Mouse (Mus musculus): ENCODE measurements around the gene Dhx9. TPM values are rescaled to one million over a fixed set of nuclear protein-coding genes. Genes with fewer than 3 reads are reported as not detected.
A peak's percentile ranks its signal among the peaks of the same experiment; 100 is the strongest.

Dhx9 gene
- total and polyA plus RNA-seq, 2 experiments from 2014 or later = 32.0 to 109 TPM

DNA sequence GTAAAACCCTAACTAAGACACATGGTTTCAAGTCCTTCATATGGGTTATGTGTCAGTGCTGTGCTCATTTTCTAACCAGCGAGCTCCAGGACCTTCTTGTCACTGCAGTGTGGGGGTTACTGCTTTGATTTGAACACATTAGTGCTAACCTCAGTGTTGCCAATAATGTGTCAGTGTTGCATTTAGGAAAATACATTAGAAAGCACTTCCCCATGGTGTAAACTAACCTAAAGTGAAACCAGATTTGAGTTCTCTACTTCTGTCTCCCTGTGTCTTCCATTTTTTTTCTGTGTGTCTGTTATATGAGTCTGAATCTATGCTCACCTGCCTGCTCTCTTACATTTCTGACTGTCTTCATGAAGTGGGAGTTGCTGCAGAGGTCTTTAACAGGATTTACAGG, 44.4 kb downstream of the Dhx9 start:
- TF ChIP-seq CTCF (IDR thresholded peaks at IDR 0.05; ENCODE audit: low read depth) = no peak
- Histone ChIP-seq H3K4me2 (ENCODE audit: low read depth) (no peak overlapping the region), H3K27ac (ENCODE audit: low read depth, low read length) (no peak overlapping the region), H3K36me3 (ENCODE audit: insufficient read depth) (0 out of 2 replicates have a peak, but pooled peaks cover 3% of the 10 kb centered on the region), H3K4me3 (ENCODE audit: low read depth, low read length) (no peak overlapping the region), H3K9me3 (ENCODE audit: low read length) (no peaks in the 10 kb centered on the region), H3K9ac (no peak overlapping the region), H3K4me1 (ENCODE audit: insufficient read depth) (no peaks in the 10 kb centered on the region), H3K27me3 (ENCODE audit: insufficient read depth, low read length) (no peaks in the 10 kb centered on the region)
- no peak for DNase-seq
- ATAC-seq = no peak
- 80% methylated on average over 1 of the region's 1 CpGs for WGBS

DNA sequence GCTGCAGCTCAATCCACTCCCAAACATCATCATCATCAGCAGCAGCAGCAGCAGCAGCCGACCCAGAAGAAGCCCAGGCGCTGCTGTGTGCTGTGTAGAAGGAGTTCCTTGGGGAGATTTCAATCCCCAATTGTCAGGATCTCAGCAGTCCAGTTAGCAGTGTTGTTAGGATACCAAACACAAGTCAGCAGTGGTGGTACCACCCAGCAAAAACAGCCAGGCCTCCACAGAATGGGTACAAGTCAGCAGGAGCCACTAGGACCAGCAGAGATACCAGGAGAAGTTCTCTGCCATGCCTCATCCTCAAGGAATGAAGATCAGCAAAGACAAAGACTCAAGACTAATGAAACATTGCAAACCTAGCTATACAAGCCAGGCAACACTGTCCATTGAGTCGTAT, 45.8 kb downstream of the Dhx9 start:
- no peak for DNase-seq
- Histone ChIP-seq H3K4me3 (ENCODE audit: low read depth, low read length) (no peak overlapping the region), H3K27me3 (ENCODE audit: insufficient read depth, low read length) (no peaks in the 10 kb centered on the region), H3K36me3 (ENCODE audit: insufficient read depth) (0 out of 2 replicates have a peak, but pooled peaks cover 3% of the 10 kb centered on the region), H3K27ac (ENCODE audit: low read depth, low read length) (no peak overlapping the region), H3K9ac (no peak overlapping the region), H3K9me3 (ENCODE audit: low read length) (no peaks in the 10 kb centered on the region), H3K4me1 (ENCODE audit: insufficient read depth) (no peaks in the 10 kb centered on the region), H3K4me2 (ENCODE audit: low read depth) (no peak overlapping the region)
- ATAC-seq = no peak
- TF ChIP-seq CTCF (IDR thresholded peaks at IDR 0.05; ENCODE audit: low read depth) = no peak
- 89% methylated on average over 3 of the region's 3 CpGs for WGBS

DNA sequence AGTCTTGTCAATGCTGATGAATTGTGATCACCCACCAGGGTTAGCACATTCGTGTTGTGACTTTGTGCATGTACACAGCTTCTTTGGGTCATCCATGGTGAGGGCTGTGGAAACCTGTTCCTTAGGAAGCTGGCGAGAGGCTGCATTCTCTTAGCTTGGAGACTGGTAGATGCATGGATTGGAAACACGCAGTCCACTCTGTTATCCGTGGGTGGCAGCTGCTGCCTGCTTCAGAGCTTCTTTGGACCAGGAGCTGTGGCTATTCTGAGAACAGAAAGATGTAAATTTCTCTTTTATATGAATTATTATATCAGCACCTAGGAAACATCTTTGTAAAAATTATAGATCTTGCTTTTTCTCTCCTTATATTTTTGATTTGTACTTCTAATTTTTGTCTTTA, 46.7 kb downstream of the Dhx9 start:
- H3K27me3 ChIP-seq (ENCODE audit: insufficient read depth, low read length) = no peaks in the 10 kb centered on the region
- no peak for DNase-seq
- H3K4me2 ChIP-seq (ENCODE audit: low read depth) = no peak overlapping the region
- H3K9me3 ChIP-seq (ENCODE audit: low read length) = no peaks in the 10 kb centered on the region
- no peak for TF ChIP-seq CTCF (IDR thresholded peaks at IDR 0.05; ENCODE audit: low read depth)
- H3K4me1 ChIP-seq (ENCODE audit: insufficient read depth) = no peaks in the 10 kb centered on the region
- H3K36me3 ChIP-seq (ENCODE audit: insufficient read depth) = no peaks in the 10 kb centered on the region
- no peak overlapping the region for H3K27ac ChIP-seq (ENCODE audit: low read depth, low read length)
- no peak overlapping the region for H3K9ac ChIP-seq
- H3K4me3 ChIP-seq (ENCODE audit: low read depth, low read length) = no peak overlapping the region
- ATAC-seq = no peak
- 83% methylated on average over 4 of the region's 4 CpGs for WGBS

DNA sequence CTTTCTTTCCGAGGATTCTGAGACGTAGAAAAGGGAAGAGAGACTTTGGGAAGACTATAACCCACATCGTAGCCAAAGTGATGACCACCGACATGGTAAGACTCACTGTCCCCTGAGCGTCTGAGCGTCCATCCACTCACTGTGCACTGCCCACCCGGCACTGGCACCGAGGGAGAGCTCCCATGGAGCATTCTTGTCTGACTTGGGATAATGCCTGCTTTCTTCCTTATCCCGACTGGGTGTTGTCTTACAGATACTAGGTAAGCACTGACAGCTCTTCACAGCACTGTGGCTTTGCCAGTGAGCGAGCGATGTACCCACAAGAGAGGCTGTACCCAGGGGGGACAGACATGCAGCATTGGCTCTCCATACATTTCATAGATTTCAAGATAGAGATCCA, 49.9 kb downstream of the Dhx9 start:
- 91% methylated on average over 11 of the region's 11 CpGs for WGBS
- H3K36me3 ChIP-seq (ENCODE audit: insufficient read depth) = no peaks in the 10 kb centered on the region
- H3K27ac ChIP-seq (ENCODE audit: low read depth, low read length) = no peak overlapping the region
- TF ChIP-seq CTCF (IDR thresholded peaks at IDR 0.05; ENCODE audit: low read depth) = no peak
- H3K9ac ChIP-seq = no peak overlapping the region
- no peaks in the 10 kb centered on the region for H3K9me3 ChIP-seq (ENCODE audit: low read length)
- ATAC-seq = no peak
- no peaks in the 10 kb centered on the region for H3K4me1 ChIP-seq (ENCODE audit: insufficient read depth)
- no peaks in the 10 kb centered on the region for H3K27me3 ChIP-seq (ENCODE audit: insufficient read depth, low read length)
- no peak overlapping the region for H3K4me2 ChIP-seq (ENCODE audit: low read depth)
- DNase-seq = no peak
- no peak overlapping the region for H3K4me3 ChIP-seq (ENCODE audit: low read depth, low read length)

DNA sequence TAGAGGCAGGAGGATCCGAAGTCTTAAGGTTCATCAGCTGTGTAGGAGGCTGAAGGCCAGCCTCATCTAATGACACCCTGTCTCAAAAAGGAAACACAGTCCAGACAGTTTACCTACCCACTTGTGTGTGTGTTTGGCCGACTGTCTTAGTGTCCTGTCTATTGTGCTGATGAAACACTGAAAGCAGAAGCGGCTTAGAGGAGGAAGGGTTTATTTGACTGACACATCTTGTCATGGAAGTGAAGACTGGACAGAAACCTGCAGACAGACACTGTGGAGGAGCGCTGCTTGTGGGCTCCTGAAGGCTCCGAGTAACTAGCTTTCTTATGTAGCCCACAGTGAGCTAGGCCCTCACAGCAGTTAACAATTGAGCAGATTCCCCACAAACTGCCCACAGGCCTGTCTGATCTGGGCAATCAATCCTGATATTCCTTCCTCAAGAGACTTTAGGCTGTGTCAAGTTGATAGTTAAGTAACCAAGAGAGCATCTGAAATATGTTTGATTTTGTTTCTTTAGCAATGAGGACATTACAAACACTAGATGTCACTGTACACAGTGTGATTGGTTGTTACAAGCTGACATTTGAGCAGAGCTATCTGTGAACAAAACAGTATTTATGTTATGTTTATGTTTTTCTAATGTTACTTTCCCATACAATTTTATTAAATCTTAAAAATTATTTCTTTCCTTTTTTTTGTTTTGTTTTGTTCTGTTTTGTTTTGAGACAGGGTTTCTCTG, 53.4 kb downstream of the Dhx9 start:
- no peak overlapping the region for H3K27ac ChIP-seq (ENCODE audit: low read depth, low read length)
- H3K27me3 ChIP-seq (ENCODE audit: insufficient read depth, low read length) = no peaks in the 10 kb centered on the region
- no peak for ATAC-seq
- H3K9me3 ChIP-seq (ENCODE audit: low read length) = no peaks in the 10 kb centered on the region
- no peaks in the 10 kb centered on the region for H3K36me3 ChIP-seq (ENCODE audit: insufficient read depth)
- no peak overlapping the region for H3K4me2 ChIP-seq (ENCODE audit: low read depth)
- no peaks in the 10 kb centered on the region for H3K4me1 ChIP-seq (ENCODE audit: insufficient read depth)
- no peak overlapping the region for H3K4me3 ChIP-seq (ENCODE audit: low read depth, low read length)
- H3K9ac ChIP-seq = no peak overlapping the region
- no peak for DNase-seq
- WGBS = 87% methylated on average over 5 of the region's 5 CpGs
- TF ChIP-seq CTCF (IDR thresholded peaks at IDR 0.05; ENCODE audit: low read depth) = peak; percentile 22; the same call in 1 of the 2 replicates

DNA sequence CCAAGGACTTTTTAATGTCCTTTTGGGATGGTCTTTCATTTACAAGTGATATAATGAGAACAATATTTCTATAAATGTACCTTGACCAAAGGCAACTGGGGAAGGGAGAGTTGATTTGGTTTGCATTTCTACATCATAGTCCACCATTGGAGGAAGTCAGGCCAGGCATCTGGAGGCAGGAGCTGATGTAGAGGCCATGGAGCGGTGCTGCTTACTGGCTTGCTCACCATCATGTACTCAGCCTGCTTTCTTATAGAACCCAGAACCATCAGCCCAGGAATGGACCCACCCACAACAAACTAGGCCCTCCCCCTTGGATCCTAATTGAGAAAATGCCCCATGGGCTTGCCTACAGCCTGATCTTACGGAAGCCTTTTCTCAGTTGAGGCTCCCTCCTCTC, 55.1 kb downstream of the Dhx9 start:
- no peak for DNase-seq
- Histone ChIP-seq H3K27ac (ENCODE audit: low read depth, low read length) (no peak overlapping the region), H3K36me3 (ENCODE audit: insufficient read depth) (no peaks in the 10 kb centered on the region), H3K4me3 (ENCODE audit: low read depth, low read length) (no peak overlapping the region), H3K4me2 (ENCODE audit: low read depth) (no peak overlapping the region), H3K4me1 (ENCODE audit: insufficient read depth) (no peaks in the 10 kb centered on the region), H3K9ac (no peak overlapping the region), H3K9me3 (ENCODE audit: low read length) (no peaks in the 10 kb centered on the region), H3K27me3 (ENCODE audit: insufficient read depth, low read length) (no peaks in the 10 kb centered on the region)
- ATAC-seq = no peak
- 100% methylated on average over 2 of the region's 2 CpGs for WGBS
- no peak for TF ChIP-seq CTCF (IDR thresholded peaks at IDR 0.05; ENCODE audit: low read depth)

DNA sequence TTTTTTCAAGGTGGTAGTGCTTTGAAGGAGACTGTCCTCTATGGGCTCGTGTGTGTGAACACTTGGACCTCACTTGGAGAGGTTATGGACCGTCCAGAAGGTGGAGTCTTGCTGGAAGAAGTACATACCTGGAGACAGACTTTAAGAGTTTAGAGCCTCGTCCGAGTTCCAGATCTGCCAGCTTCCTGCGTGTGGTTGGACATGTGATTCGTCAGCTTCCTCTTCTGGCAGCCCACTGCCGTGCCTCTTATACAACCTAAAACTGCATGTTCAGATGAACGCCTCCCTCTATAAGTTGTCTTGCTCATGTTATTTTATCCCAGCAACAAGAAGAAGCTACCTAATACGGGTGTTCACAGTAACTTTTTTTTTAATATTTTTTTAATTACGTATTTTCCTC, 55.8 kb downstream of the Dhx9 start:
- H3K4me1 ChIP-seq (ENCODE audit: insufficient read depth) = no peaks in the 10 kb centered on the region
- 90% methylated on average over 10 of the region's 10 CpGs for WGBS
- no peak overlapping the region for H3K9ac ChIP-seq
- DNase-seq (no peak), ATAC-seq (no peak)
- no peaks in the 10 kb centered on the region for H3K36me3 ChIP-seq (ENCODE audit: insufficient read depth)
- H3K27me3 ChIP-seq (ENCODE audit: insufficient read depth, low read length) = no peaks in the 10 kb centered on the region
- no peak overlapping the region for H3K27ac ChIP-seq (ENCODE audit: low read depth, low read length)
- no peak overlapping the region for H3K4me2 ChIP-seq (ENCODE audit: low read depth)
- no peak overlapping the region for H3K4me3 ChIP-seq (ENCODE audit: low read depth, low read length)
- H3K9me3 ChIP-seq (ENCODE audit: low read length) = no peaks in the 10 kb centered on the region
- no peak for TF ChIP-seq CTCF (IDR thresholded peaks at IDR 0.05; ENCODE audit: low read depth)

Measured in forebrain, postnatal 0 days (tissue).